Mouse (Mus musculus): Measurements from ENCODE around the gene Dgki. TPM values are rescaled to one million over a fixed set of nuclear protein-coding genes. Genes with fewer than 3 reads are reported as not detected.

Dgki gene
- polyA plus RNA-seq (2012; rRNA removed), result 0.12 and 0.22 TPM in 2 replicates

DNA sequence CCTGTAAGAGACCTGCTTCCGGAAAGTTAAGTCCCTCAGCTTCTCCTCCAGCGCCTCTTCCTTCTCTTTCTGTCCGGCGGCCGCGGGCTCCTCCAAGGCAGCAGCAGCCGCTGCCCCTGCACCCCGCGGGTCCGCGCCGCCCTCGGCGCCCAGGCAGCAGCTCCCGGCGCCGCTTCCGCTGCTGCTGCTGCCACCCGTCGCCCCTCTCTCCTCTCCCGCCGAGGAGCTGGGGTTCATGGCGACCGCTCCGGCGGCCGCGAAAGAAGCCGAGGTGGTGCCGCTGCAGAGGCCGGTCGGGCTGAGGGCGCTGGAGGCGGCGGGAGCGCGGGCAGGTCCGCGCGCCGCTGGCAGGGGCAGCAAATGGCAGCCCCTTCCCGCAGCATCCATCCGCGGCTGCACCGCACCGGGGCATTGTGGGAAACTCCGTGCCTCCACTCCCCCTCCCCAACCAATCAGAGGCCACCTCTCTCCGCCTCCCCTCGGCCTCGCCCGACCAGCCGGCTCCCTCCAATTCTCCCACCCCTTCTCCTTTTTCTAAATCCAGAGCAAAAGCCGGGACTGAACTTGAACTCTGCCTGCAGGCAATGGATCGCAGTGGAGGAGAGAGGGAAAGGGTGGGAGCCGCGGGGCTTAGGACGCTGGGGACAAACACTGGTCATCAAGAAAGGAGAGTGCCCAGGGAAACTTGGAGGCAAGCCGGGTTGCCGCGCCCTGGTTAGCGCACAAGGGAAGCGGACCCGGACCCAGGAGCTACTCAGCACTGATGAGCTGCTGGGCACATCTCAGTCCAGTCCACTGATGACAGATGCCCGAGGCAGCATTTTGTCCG is at the start of gene Dgki:
Gene Dgki (minus strand): TSS at position 623 of the 829 bp plus-strand sequence.

DNA sequence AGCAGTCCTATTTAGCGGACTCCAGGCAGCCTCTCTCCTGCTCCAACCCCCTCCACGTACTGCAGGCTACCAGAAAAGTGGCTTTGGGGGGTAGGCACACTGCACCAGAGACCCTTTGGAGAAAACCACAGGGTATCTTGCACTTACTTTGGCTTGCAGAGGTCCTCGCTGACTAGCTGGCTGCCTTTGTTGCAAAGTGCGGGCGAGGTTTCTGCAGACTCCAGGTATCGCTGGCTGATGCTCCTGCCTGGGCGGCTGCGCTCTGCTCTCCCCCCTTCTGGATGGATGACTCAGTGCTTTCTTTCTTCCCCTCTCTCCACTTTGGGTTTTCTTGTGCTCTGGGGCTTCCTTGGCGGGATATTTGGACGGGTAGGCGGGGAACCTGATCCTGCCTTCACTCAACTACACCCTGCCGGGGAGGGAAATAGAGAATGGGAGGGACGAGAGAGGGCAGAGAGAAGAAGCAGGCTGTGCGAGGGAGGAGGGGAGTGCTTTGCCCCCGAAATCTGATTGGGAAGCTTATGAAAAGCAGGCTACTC is 490.2 kb downstream of the Dgki start, which contains the start of gene Ptn:
Gene Ptn (minus strand): TSS at position 474 of the 539 bp plus-strand sequence.

Other genes starting within 250 kb of the Dgki start
- gene Creb3l2, start 142.0 kb upstream of the Dgki start, polyA plus RNA-seq (2012; rRNA removed), result 5.1 and 5.6 TPM in 2 replicates
- gene Akr1d1, start 230.0 kb upstream of the Dgki start, polyA plus RNA-seq (2012; rRNA removed), result 0.04 TPM in 1 of 2 replicates, not detected in the other

Measured in stomach, adult 2 months (tissue).